Mouse (Mus musculus) C2C12 (cell line): Measurements from ENCODE around the gene Lpp. TPM values are rescaled to one million over a fixed set of nuclear protein-coding genes. Genes with fewer than 3 reads are reported as not detected.

Experiments
- H3K27me3 ChIP-seq: one replicate; pipeline ENCODE4 v1.6.1; 2011; ENCODE audit not compliant: control insufficient read depth, insufficient read depth, insufficient read length
- H3K36me3 ChIP-seq: one replicate; pipeline ENCODE4 v1.6.1; 2011; ENCODE audit not compliant: control insufficient read depth, insufficient read depth
- H3K4me3 ChIP-seq: one replicate; pipeline ENCODE4 v1.5.1; 2011; ENCODE audit warnings: mild to moderate bottlenecking, control low read depth; ENCODE audit not compliant: poor library complexity, insufficient read depth, severe bottlenecking
- H3K79me2 ChIP-seq: one replicate; pipeline ENCODE4 v1.6.1; 2011; ENCODE audit not compliant: control insufficient read depth, insufficient read depth
- H3K79me3 ChIP-seq: one replicate; pipeline ENCODE4 v1.6.1; 2011; ENCODE audit warnings: low read depth, control low read depth
- H3ac ChIP-seq: one replicate; pipeline ENCODE3; 2011; ENCODE audit warnings: low read depth; ENCODE audit not compliant: control insufficient read depth, insufficient read length
- CEBPB ChIP-seq: IDR thresholded peaks from one replicate; pipeline ENCODE4 v1.6.1; 2011; ENCODE audit warnings: low read depth, mild to moderate bottlenecking, control low read depth, moderate library complexity
- CTCF ChIP-seq: IDR thresholded peaks from one replicate; pipeline ENCODE4 v1.5.1; 2011; ENCODE audit not compliant: control insufficient read depth, insufficient read depth, insufficient read length
- FOSL1 ChIP-seq: IDR thresholded peaks from one replicate; pipeline ENCODE4 v1.8.0; 2011; ENCODE audit warnings: mild to moderate bottlenecking, low read length; ENCODE audit not compliant: poor library complexity, insufficient read depth, severe bottlenecking
- MAX ChIP-seq: IDR thresholded peaks from one replicate; pipeline ENCODE4 v1.6.1; 2011; ENCODE audit warnings: mild to moderate bottlenecking, control low read depth
- MYOD1 ChIP-seq: IDR thresholded peaks from one replicate; pipeline ENCODE4 v1.6.1; 2011; ENCODE audit warnings: low read depth; ENCODE audit not compliant: control insufficient read depth, insufficient read length
- MYOG ChIP-seq: IDR thresholded peaks from one replicate; pipeline ENCODE4 v1.6.1; 2011; ENCODE audit not compliant: control insufficient read depth, insufficient read length; ENCODE audit errors: extremely low read depth
- USF1 ChIP-seq: IDR thresholded peaks from one replicate; pipeline ENCODE4 v1.6.1; 2011; ENCODE audit warnings: low read depth, mild to moderate bottlenecking, control low read depth, moderate library complexity
- polyA plus RNA-seq: library from polyadenylated mRNA; unstranded; fragments of >200 nt; fragmentation: generic; extraction: Trizol; gene quantifications from one replicate; pipeline ENCODE4 v1.2.1, GENCODE M21; 2012; ENCODE audit warnings: missing spikeins

Lpp gene
- polyA plus RNA-seq, 1 experiment = 9.6 TPM

DNA sequence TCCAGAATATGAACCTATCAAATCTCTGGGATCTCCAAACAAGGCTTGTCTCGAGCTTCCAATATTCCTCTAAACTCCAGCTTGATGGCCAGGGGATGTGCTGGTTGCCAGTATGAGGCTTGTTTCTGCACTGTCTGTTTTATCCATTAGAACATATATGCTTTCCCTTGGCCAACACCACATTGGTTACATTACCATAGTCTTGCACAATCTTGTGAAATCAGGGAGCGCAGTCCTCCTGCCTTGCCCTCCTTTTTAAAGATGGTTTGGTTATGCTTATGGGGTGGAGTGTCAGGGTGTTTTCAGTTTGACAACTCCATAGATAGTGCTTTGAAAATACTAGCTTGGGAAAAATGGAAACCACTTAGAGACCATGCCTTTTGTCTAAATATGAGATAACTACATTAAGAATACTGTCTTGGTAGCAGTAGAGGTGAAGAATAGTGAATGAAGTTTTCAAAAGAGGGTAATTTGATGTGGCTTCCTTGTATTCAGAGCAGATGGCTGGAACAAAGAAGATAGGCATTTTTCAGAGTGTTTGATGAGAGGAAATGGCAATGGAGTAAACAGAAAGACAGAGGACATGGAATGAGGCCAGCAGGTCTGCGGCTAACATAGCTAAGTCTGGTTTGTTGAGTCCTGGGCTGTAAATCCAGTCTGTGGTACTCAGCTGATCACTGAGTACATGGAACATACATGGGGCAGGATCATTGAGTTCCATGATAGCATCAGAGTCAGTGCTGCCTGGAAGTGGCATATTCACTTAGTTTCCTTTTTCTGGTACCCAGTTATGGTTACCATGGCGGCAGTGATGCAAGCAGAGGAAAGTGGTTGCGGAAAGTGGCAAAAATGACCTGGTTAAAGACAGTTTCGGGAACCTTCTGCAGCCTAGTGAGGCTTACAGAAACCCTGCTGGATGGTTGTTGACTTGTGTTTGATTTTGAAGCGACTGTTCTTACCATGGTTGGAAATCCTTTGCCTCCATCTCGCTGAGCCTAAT, 258.6 kb downstream of the Lpp start:
- TF ChIP-seq MAX (no peak), CEBPB (no peak), FOSL1 (no peak), CTCF (no peak), USF1 (no peak), MYOD1 (no peak), MYOG (no peak)
- Histone ChIP-seq H3K4me3 (no peak overlapping the region), H3K79me2 (no peaks in the 10 kb centered on the region)

GRCm38 (mm10) chr16:24653041-24653440, 259.7 kb downstream of the Lpp start:
- Histone ChIP-seq H3K27me3 (no peaks in the 10 kb centered on the region), H3K79me3 (no peaks in the 10 kb centered on the region), H3ac (no peak overlapping the region), H3K79me2 (no peaks in the 10 kb centered on the region), H3K36me3 (peaks cover 12% of the 10 kb centered on the region), H3K4me3 (no peak overlapping the region)
- no peak for TF ChIP-seq CEBPB
- TF ChIP-seq FOSL1 = no peak

More for the DNA sequence above, 258.6 kb downstream of the Lpp start:
- Histone ChIP-seq H3ac (no peak overlapping the region), H3K36me3 (peaks cover 12% of the 10 kb centered on the region), H3K27me3 (no peaks in the 10 kb centered on the region), H3K79me3 (no peaks in the 10 kb centered on the region)

GRCm38 (mm10) chr16:24655116-24655515, 261.8 kb downstream of the Lpp start:
- Histone ChIP-seq H3ac (no peak overlapping the region), H3K4me3 (no peak overlapping the region), H3K79me2 (no peaks in the 10 kb centered on the region), H3K27me3 (no peaks in the 10 kb centered on the region), H3K36me3 (peaks cover 6% of the 10 kb centered on the region), H3K79me3 (no peaks in the 10 kb centered on the region)
- TF ChIP-seq CTCF (no peak), MYOG (no peak), MAX (no peak), MYOD1 (no peak), FOSL1 (no peak), USF1 (no peak), CEBPB (no peak)

GRCm38 (mm10) chr16:24656026-24656425, 262.7 kb downstream of the Lpp start:
- no peaks in the 10 kb centered on the region for H3K27me3 ChIP-seq
- no peaks in the 10 kb centered on the region for H3K36me3 ChIP-seq
- H3ac ChIP-seq = no peak overlapping the region
- no peak overlapping the region for H3K4me3 ChIP-seq
- H3K79me2 ChIP-seq = no peaks in the 10 kb centered on the region
- no peak for TF ChIP-seq CTCF
- TF ChIP-seq FOSL1 = no peak
- TF ChIP-seq CEBPB = no peak
- TF ChIP-seq MYOD1 = no peak
- TF ChIP-seq MAX = no peak
- TF ChIP-seq MYOG = no peak
- no peak for TF ChIP-seq USF1
- H3K79me3 ChIP-seq = no peaks in the 10 kb centered on the region

DNA sequence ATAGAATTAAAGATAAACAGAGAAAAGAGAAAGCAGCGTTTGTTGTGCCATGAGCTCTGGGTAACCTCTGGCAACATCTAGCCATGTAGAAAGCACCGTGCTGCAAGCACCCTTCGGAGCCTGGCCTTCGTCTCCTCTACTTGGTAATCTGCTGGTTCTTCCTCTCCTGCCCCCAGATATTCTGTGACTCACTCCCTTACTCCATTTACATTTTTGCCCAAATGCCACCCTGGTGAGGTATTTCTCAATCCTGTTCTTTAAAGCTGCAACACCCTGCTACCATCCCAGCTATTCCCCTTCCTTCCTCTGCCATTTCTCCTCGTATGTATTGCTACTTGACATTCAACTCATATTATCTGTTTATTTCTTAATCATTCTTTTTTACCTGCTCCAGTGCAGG, 263.4 kb downstream of the Lpp start:
- H3K36me3 ChIP-seq = peaks cover 4% of the 10 kb centered on the region
- H3K79me2 ChIP-seq = no peaks in the 10 kb centered on the region
- H3ac ChIP-seq = no peak overlapping the region
- no peaks in the 10 kb centered on the region for H3K79me3 ChIP-seq
- TF ChIP-seq MYOD1 (no peak), CEBPB (no peak), USF1 (no peak), CTCF (no peak), FOSL1 (no peak), MAX (no peak), MYOG (no peak)
- no peak overlapping the region for H3K4me3 ChIP-seq
- no peaks in the 10 kb centered on the region for H3K27me3 ChIP-seq

DNA sequence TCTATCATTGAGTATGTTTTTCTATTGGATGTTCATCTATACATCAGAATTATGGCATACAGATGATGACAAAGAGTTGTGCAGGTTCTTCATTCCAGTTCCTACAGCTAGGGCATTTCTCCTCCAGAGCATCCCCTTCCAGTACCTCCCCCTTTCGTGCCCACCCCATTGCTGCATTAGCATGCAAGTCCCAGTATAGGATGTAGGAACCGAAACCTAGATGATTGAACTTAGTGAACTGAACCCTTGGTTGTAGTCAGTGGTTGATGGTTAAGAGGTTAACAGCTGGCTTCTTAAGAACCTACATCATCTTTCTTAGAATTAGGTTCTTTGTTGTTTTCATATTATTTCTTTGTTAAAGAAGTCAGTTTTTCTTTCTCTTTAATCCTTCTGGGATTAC, 265.7 kb downstream of the Lpp start:
- no peaks in the 10 kb centered on the region for H3K27me3 ChIP-seq
- H3K4me3 ChIP-seq = no peak overlapping the region
- H3ac ChIP-seq = no peak overlapping the region
- peaks cover 15% of the 10 kb centered on the region for H3K36me3 ChIP-seq
- TF ChIP-seq MYOG (no peak), MAX (no peak), MYOD1 (no peak), FOSL1 (no peak), CEBPB (no peak), CTCF (no peak), USF1 (no peak)
- no peaks in the 10 kb centered on the region for H3K79me2 ChIP-seq
- no peaks in the 10 kb centered on the region for H3K79me3 ChIP-seq
